Mouse (Mus musculus) neural tube, embryonic 12.5 days (tissue): ENCODE measurements around the gene Pold3. TPM values are rescaled to one million over a fixed set of nuclear protein-coding genes. Genes with fewer than 3 reads are reported as not detected.

Experiments used
- ATAC-seq: fragments of 200-750 bp; cut with Nextera tagmentation; 2 replicates; pipeline ENCODE4 v1.8.0; 2017; ENCODE audit warnings: low read depth, mild to moderate bottlenecking, moderate TSS enrichment, moderate library complexity; ENCODE audit not compliant: low FRiP score
- H3K27ac ChIP-seq: fragments of 300-500 bp; sonication (generic); 2 replicates; pipeline ENCODE4 v1.5.1; 2016
- H3K27me3 ChIP-seq: fragments of 300-500 bp; sonication (generic); replicated peaks from 2 replicates; pipeline ENCODE4 v1.6.1; 2016; ENCODE audit warnings: mild to moderate bottlenecking
- H3K36me3 ChIP-seq: fragments of 300-500 bp; sonication (generic); 2 replicates; pipeline ENCODE4 v1.6.1; 2016; ENCODE audit warnings: mild to moderate bottlenecking
- H3K4me1 ChIP-seq: fragments of 300-500 bp; sonication (generic); 2 replicates; pipeline ENCODE4 v1.6.1; 2016
- H3K4me2 ChIP-seq: fragments of 300-500 bp; sonication (generic); replicated peaks from 2 replicates; pipeline ENCODE4 v1.6.1; 2016; ENCODE audit warnings: mild to moderate bottlenecking
- H3K4me3 ChIP-seq: fragments of 300-500 bp; sonication (generic); 2 replicates; pipeline ENCODE4 v1.5.1; 2016
- H3K9ac ChIP-seq: fragments of 300-500 bp; sonication (generic); 2 replicates; pipeline ENCODE4 v1.6.1; 2016; ENCODE audit warnings: mild to moderate bottlenecking
- H3K9me3 ChIP-seq: fragments of 300-500 bp; sonication (generic); 2 replicates; pipeline ENCODE4 v1.6.1; 2016; ENCODE audit warnings: mild to moderate bottlenecking
- WGBS: fragments of 180-500 bp; shearing (Covaris S2); methylation state at CpG from one replicate; pipeline ENCODE4 v1.1.7; 2016; 5-methylcytosine and 5-hydroxymethylcytosine counted together
- polyA plus RNA-seq: library from polyadenylated mRNA; unstranded; fragments of >200 nt; fragmentation: Nextera tagmentation; extraction: Ambion mirVana; gene quantifications from 2 replicates; pipeline ENCODE4 v1.2.1, GENCODE M21; 2016

Pold3 gene
- polyA plus RNA-seq, 1 experiment from 2014 or later, result 60.5 TPM

GRCm38 (mm10) chr7:100043605-100044031 is 77.7 kb downstream of the Pold3 start:
- H3K27ac ChIP-seq, result no peak overlapping the region
- ATAC-seq, result no peak
- H3K9me3 ChIP-seq, result no peaks in the 10 kb centered on the region
- whole genome bisulfite sequencing, result 58% methylated on average over 4 of the region's 4 CpGs
- no peak overlapping the region for H3K4me3 ChIP-seq
- no peaks in the 10 kb centered on the region; the same call in 1 of the 2 replicates for H3K27me3 ChIP-seq
- H3K4me1 ChIP-seq, result peaks cover 7% of the 10 kb centered on the region
- no peaks in the 10 kb centered on the region for H3K36me3 ChIP-seq
- H3K4me2 ChIP-seq, result no peak overlapping the region
- H3K9ac ChIP-seq, result no peak overlapping the region

- H3K9ac ChIP-seq, result no peak overlapping the region
- peaks cover 7% of the 10 kb centered on the region for H3K4me1 ChIP-seq
- no peak overlapping the region for H3K27ac ChIP-seq
- no peak overlapping the region for H3K4me3 ChIP-seq
- H3K27me3 ChIP-seq, result no peaks in the 10 kb centered on the region; the same call in 1 of the 2 replicates
- whole genome bisulfite sequencing, result 85% methylated on average over 5 of the region's 5 CpGs
- no peak overlapping the region for H3K4me2 ChIP-seq
- H3K9me3 ChIP-seq, result no peaks in the 10 kb centered on the region
- no peaks in the 10 kb centered on the region for H3K36me3 ChIP-seq
- ATAC-seq, result no peak
Observed at GRCm38 (mm10) chr7:100043096-100043495, 78.3 kb downstream of the Pold3 start.

- Histone ChIP-seq H3K4me3 (no peak overlapping the region), H3K27me3 (no peaks in the 10 kb centered on the region; the same call in 1 of the 2 replicates), H3K27ac (no peak overlapping the region), H3K9me3 (no peaks in the 10 kb centered on the region), H3K4me1 (peaks cover 7% of the 10 kb centered on the region), H3K9ac (peak overlapping the region; percentile 21; the same call in 1 of the 2 replicates), H3K36me3 (no peaks in the 10 kb centered on the region), H3K4me2 (peak overlapping the region; percentile 45)
- no peak for ATAC-seq
- 15% methylated on average over 31 of the region's 31 CpGs for WGBS
Observed at GRCm38 (mm10) chr7:100042120-100042519, 79.2 kb downstream of the Pold3 start.

GRCm38 (mm10) chr7:100036495-100036894 is 84.9 kb downstream of the Pold3 start:
- Histone ChIP-seq H3K9ac (no peak overlapping the region), H3K4me1 (0 out of 2 replicates have a peak, but pooled peaks cover 4% of the 10 kb centered on the region), H3K4me2 (no peak overlapping the region), H3K36me3 (no peaks in the 10 kb centered on the region), H3K4me3 (no peak overlapping the region), H3K27ac (no peak overlapping the region), H3K27me3 (no peaks in the 10 kb centered on the region), H3K9me3 (no peaks in the 10 kb centered on the region)
- ATAC-seq, result no peak
- WGBS, result 75% methylated on average over 3 of the region's 3 CpGs

GRCm38 (mm10) chr7:100036050-100036449 is 85.3 kb downstream of the Pold3 start:
- 85% methylated on average over 7 of the region's 7 CpGs for WGBS
- no peak for ATAC-seq
- Histone ChIP-seq H3K4me2 (no peak overlapping the region), H3K9ac (no peak overlapping the region), H3K4me1 (0 out of 2 replicates have a peak, but pooled peaks cover 4% of the 10 kb centered on the region), H3K36me3 (no peaks in the 10 kb centered on the region), H3K4me3 (no peak overlapping the region), H3K27me3 (no peaks in the 10 kb centered on the region), H3K9me3 (no peaks in the 10 kb centered on the region), H3K27ac (no peak overlapping the region)

- Histone ChIP-seq H3K27me3 (no peaks in the 10 kb centered on the region), H3K9ac (no peak overlapping the region), H3K9me3 (no peaks in the 10 kb centered on the region), H3K36me3 (no peaks in the 10 kb centered on the region), H3K4me3 (no peak overlapping the region), H3K4me2 (no peak overlapping the region), H3K27ac (no peak overlapping the region), H3K4me1 (0 out of 2 replicates have a peak, but pooled peaks cover 4% of the 10 kb centered on the region)
- WGBS, result 59% methylated on average over 11 of the region's 11 CpGs
- ATAC-seq, result no peak
Observed at GRCm38 (mm10) chr7:100034815-100035463, 86.4 kb downstream of the Pold3 start.

- Histone ChIP-seq H3K9ac (no peak overlapping the region), H3K36me3 (no peaks in the 10 kb centered on the region), H3K4me2 (no peak overlapping the region), H3K4me3 (no peak overlapping the region), H3K4me1 (0 out of 2 replicates have a peak, but pooled peaks cover 4% of the 10 kb centered on the region), H3K27me3 (no peaks in the 10 kb centered on the region), H3K27ac (no peak overlapping the region), H3K9me3 (no peaks in the 10 kb centered on the region)
- WGBS, result 74% methylated on average over 5 of the region's 5 CpGs
- ATAC-seq, result no peak
Observed at GRCm38 (mm10) chr7:100033672-100034071, 87.7 kb downstream of the Pold3 start.

Other genes starting within 250 kb of the Pold3 start
- 7.2 TPM in 2 replicates for gene Rnf169, start 141.1 kb downstream of the Pold3 start, polyA plus RNA-seq
- gene Chrdl2, start 115.4 kb downstream of the Pold3 start, polyA plus RNA-seq, result 0.26 and 0.30 TPM in 2 replicates
- gene Lipt2, start 37.7 kb upstream of the Pold3 start, polyA plus RNA-seq, result 15.4 and 16.2 TPM in 2 replicates
- gene Kcne3, start 54.9 kb upstream of the Pold3 start, polyA plus RNA-seq, result 1.4 and 1.6 TPM in 2 replicates
- 11.4 and 12.0 TPM in 2 replicates for gene Pgm2l1, start 105.8 kb upstream of the Pold3 start, polyA plus RNA-seq
- gene P4ha3, start 164.0 kb upstream of the Pold3 start, polyA plus RNA-seq, result 4.3 and 5.9 TPM in 2 replicates